Mouse (Mus musculus): Measurements from ENCODE around the gene Egflam.

Gene Egflam

DNA sequence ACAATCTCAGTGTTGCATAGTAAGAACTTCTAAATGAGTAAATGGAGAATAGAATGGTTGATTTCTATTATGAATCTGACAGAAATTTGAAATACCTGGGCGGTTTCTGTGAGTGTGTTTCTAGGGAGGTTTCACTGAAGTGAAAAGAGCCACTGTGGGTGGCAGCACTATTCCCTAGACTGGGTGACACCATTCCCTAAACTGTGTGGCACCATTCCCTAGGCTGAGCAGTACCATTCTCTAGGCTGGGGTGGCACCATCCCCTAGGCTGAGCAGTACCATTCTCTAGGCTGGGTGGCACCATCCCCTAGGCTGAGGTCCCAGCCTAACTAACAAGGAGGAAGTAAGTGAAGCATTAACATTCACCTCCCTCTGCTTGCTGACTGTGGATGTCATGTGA is 103.0 kb downstream of the Egflam start:
- DNase-seq (ENCODE audit: low read depth, low spot score), result no peak

DNA sequence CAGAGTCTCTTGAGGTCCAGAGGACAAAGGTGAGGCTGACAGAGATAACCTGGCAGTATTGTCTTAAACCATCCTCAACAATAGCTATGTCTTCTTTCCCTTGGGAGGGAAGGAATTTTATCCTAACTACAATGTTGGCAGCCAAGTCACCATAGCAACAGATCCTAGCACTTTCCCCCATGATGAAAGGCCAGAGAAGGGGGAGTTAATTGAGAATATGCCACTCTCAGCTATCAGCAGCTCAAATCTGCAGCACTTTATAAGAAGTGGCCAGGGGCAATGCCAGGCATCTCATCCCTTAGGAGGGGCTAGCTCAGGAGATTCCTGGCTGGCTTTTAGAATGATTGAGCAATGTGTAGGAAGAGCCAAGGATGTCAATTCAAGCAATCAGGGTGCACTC is 105.3 kb downstream of the Egflam start:
- DNase-seq (ENCODE audit: low read depth, low spot score), result no peak

DNA sequence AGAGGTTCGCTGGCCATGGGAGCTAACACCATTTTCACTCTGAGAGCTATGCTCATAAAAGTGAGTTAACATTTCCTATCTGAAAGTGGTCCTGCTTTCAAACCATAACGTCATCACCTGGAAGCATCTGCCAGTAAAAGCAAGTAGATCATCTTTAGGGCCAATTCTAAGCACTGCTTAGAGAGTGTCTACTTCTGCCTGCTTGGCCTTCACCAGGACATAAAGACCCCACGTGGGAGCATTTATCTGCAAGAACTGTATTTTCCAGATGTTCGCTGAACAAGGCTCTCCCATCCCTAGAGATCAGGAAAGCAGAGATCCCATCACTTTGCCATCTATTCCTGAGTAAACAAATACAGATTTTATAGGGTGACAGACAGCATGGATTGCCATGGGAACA is 108.2 kb downstream of the Egflam start:
- DNase-seq (ENCODE audit: low read depth, low spot score), result no peak

DNA sequence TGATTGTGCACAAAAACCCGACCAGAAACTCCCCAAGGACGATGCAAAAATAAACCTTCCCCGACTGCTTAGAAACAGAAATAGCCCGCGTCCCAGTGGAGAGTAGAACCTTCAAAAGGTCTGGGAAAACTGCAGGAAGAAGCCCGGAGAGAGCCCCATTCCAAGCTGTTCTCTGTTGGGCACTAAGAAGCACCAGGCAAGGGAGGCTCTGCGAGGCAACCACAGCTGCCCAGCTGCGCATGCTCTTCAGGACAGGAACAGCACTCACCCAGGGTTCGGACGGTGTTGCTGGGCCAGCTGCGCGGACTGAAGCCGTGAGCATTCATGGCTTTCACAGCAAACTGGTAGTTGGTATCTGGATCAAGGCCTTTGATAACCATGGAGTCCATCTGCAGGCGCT is 108.7 kb downstream of the Egflam start:
- DNase-seq (ENCODE audit: low read depth, low spot score), result no peak

DNA sequence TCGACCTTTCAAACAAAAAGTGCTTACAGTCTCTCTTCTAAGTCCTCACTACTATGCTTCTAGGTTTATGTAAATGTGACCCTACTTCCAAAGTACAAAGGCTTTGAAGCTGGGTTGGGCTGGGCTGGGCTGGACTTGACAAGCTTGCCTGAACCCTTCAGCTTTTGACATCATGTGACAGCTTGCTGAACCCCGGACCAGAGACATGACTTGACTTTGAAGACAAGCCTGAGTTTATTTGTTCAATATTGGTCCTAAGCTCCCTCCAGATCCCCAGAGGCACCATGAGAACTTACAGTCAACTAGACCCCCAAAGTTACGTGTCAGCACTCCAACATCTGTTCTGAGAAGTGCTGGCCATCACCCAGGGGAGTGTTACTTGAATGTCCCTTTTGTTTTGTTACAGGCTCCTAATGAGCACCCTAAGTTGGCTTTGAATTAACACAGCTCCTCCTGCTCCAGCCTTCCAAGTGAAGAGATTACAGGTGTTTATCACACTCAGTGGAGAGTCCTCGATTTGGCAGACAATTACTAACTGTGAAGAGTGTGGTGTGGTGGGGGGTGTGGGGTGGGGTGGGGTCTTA is 109.3 kb downstream of the Egflam start:
- no peak for DNase-seq (ENCODE audit: low read depth, low spot score)

DNA sequence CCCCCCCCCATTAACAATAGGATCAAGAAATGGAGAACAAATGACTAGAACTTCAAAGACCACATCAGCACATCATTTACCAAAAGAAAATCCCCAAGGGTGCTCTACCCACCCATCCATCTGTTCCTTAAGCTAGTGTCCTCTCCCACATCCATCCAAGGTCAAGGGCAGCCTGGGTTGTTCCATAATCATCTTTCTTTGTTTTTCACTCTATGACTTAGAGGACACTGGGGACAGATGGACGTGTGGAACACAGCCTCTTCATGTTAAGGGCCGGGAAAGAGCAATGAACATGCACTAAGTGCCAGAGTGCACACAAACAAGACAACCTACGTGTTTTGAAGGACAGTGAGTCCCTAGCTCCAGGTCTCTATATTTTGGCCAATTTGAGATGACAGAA is 110.3 kb downstream of the Egflam start:
- DNase-seq (ENCODE audit: low read depth, low spot score), result no peak

DNA sequence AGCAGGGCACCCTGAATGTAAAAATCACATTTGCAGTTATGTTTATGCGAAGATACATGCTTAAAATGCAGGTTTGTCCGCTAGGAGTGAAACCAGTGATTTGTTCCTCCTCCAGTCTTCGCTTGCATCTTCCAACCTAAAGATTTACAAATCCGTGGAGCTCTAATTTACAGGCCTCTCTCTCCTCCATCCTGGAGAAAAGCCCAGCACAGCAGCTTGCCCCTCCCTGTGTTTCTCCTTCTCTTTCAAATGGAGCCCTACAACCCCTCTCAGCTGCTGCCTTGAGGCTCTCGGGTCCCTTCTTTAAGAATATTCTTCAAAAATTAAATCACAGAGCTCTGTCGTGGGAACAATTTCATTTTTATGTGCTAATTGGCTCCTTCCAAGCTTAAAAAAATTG is 116.6 kb downstream of the Egflam start:
- DNase-seq (ENCODE audit: low read depth, low spot score), result no peak

DNA sequence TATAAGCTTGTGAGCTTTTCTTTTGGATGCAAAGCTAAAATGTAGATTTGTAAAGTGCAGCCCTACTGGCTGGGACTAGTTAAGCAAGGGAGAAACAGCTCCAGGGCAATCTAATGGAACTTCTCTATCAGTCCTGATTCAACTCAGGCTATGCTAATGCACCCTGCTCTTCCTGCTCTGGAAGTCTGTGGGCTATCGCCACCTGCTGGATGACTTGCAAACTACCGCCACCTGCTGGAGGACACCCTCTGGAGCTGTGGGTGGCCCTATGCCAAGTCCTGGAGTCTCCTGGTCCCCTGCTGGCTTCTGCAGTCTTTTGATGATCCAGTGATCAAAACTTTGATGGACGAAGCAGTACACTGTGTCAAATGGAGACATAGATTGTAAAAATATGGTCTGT is 134.4 kb downstream of the Egflam start:
- DNase-seq (ENCODE audit: low read depth, low spot score), result peak; percentile 62

DNA sequence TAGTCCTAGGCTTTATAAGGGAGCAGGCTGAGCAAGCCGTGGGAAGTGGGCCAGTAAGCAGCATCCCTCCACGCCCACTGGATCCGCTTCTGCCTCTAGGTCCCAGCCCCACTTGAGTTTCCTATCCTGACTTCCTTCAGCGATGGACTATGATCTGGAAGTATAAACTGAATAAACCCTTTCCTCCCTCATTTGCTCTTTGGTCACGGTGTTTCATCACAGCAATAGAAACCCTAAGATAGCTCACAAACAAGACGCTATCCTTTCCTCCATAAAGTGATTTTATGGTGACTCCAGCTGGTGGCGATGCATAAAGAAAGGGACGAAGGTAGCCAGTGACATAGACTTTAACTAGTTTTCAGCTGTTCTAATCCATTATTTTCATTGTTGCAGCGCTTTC is 134.9 kb downstream of the Egflam start:
- DNase-seq (ENCODE audit: low read depth, low spot score), result no peak

DNA sequence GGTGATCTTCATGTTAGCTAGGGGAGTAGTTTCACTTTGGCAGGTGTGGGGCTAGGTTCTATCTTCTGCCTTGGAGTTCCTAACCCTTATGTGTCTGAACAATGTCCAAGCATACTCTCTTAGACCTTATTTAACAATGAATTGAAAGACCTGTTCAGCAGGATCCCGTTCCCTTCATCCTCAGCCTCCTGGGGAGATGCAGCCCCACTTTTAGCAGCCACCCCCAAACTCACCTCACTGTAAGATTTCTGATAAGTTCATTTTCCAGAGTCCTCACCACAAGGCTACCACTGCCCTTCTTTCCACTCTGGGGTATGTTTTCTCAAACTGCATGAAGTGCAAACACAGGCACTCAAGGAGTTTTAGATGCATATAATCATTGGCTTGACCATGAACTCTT is 136.8 kb downstream of the Egflam start:
- DNase-seq (ENCODE audit: low read depth, low spot score), result no peak

DNA sequence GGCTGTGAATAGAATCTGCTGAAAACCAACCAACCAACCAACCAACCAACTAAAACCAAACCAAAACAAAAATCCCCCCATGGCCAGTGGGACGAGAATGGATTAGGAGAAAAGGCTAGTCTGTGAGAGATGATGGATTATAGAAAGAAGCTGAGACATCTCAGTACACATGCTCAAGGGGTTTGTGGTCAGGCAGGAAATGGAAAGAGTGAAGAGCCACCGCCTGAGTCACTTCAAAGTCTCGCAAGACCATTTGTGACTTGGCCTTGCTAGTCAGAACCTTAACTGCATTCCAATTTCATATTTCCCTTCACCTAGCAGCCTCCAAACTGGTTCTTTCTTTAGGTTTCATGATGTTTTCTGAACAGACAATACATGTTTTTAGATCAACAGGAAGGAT is 141.6 kb downstream of the Egflam start:
- DNase-seq (ENCODE audit: low read depth, low spot score), result no peak

DNA sequence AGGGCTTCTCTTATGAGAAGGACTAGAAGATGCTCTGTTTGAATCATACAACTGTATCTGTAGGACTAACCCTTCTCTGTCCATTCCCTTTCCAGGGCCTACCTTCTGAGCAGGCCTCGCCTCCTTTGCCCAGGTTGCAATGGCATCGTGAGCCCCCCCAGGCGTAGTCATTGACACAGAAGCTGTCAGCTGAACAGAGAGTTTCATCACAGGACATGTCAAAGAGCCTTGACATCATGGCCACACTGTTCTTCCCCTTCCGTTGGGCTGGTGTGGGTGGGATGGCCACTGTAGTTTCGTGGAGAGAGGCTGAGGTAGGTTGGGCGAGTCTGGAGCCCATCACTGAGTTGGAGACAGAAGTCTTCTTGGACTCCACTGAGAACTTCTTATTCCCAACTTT is 144.9 kb downstream of the Egflam start:
- no peak for DNase-seq (ENCODE audit: low read depth, low spot score)

DNA sequence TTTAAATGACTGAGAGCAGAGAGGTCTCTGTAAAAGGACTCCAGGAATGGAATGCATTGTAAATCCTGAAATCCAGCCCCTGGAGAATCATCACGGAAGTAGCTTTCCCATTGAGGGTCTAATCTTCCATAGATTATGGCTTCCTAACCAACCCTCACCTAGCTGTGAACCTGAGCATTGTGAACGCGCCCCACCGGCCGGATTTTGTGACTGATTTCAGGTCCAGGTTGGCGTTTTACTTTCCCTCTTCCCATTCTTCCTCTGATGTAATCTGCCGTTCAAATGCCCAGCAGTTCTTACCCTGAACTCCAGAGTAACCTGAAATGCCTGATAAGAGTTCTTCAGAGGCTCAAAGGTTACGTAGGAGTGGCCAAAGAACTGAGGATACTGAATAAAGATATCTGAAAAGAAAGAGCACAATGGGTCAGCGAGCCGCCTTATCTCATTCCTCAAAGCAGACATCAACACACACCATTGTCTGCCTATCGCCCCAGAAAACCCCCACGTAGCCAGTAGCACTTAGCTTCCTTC is 146.0 kb downstream of the Egflam start:
- no peak for DNase-seq (ENCODE audit: low read depth, low spot score)

DNA sequence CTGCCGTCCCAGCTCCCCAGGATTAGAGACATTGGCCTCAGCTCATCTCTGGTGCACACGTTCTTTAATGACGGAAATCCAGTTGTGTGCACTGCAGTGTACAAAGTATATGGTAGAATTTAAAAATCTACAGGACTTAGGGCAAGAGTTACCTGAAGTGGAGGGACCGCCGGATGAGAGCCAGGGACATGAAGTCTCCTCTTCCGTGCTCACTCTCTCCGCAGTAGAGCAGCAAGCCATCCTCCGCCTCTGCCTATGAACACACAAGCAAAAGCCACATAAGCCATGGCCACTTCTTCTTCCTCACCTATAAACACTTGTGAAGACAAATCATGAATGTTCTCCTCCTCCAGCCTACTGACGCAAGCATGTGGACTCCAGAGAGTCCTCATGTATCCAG is 147.2 kb downstream of the Egflam start:
- no peak for DNase-seq (ENCODE audit: low read depth, low spot score)

DNA sequence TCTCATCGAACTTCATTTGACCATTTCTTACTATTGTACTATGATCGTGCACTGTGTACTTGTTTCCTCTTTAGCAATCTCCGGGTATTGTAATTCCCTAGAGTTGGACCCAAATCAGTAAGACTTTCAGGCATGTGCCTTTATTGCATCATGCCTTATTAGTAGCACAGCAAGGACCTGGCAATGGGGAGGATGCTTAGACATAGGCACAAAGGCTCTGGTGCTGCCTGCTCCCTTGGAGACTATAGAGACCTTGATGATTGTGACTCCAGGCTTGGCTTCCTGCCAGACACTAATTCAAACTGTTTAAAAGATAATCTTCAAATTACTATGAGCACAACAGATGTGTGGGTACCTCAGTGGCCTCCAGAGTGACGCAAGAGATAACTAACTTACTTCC is 149.0 kb downstream of the Egflam start:
- no peak for DNase-seq (ENCODE audit: low read depth, low spot score)

DNA sequence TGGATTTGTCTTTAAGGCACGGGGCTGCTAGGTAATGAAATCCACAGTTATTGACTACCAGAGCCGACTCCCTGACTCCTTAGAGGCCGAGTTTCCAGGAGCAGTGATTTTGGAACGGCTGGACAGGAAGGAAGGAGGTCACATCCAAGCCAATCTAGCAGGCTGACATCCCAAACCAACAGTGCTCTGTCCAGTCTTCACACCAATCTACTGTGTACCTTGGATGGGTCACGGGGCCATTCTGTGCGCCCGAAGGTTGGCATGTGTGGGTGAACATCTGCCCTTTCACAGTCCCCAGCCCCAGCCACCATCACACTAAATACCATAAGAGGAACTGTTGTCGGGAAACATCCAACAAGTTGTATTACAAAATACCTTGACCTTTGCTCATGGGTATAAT is 150.9 kb downstream of the Egflam start:
- no peak for DNase-seq (ENCODE audit: low read depth, low spot score)

DNA sequence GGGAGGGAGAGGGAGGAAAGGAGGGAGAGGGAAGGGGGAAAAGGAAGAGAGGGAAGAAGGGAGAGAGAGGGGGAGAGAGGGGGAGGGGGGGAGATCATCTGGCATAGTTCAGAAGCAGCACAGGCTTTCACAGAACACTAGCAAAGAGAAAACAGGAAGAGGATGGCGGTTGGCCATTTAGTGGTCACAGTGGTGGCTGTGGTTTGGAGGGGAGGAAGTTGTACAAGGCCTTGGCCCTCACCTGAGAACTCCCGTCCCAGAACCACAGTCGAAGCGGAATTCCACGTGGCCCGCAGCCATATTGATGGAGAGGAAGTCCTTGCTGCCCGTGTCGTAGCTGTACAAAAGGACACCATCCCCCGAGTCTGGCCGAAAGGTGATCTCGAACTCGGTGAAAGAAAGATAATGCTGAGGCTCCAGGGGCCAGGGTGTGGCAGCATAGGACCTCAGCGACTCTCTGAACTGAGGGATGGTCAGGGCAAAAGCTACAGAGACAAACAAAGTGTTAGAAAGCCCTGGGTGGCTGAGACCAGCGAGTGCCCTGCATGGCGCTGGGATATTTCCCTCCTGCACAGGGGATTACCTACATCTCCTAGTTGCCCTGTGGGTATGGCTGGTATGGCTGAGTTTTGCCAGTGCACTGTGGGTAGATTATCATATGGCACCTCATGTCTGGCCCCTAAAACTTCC is 155.9 kb downstream of the Egflam start:
- no peak for DNase-seq (ENCODE audit: low read depth, low spot score)

DNA sequence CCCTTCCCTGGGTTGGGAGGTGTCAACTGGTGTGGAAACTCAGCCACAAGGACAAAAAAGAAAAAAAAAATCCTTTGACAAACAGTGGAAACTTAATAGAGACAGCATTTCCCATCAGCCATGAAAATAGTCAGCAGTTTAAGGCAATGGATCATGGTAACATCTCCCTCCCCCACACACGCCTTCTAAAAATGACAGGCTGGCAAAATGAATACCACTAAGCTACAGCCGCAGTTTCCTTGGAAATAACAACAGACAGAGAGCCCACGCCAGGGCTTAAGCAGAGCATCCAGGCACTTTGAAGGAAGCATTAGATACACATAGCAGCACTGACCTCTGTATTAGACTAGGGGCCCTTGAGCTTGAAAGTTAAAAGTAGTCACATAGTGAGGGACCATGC is 157.2 kb downstream of the Egflam start:
- DNase-seq (ENCODE audit: low read depth, low spot score), result no peak

DNA sequence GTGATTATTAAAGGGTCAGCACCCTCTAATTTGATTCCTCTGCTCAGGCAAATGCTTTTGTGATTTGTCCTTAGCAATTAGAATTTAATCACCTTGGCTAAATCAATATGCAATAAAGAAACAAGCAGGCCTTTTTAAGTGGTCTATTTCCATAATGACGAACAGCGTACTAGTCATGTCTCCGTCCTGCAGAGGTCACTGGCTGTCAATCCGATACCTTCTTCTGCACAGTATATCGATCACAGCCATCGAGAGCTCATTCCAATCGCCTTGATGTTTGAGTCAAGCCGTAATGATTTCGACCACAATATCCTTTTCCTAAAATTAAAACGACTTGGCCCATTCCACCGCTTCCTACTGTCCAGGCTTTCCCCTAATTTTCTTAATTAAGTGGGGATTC is 158.3 kb downstream of the Egflam start:
- DNase-seq (ENCODE audit: low read depth, low spot score), result no peak

DNA sequence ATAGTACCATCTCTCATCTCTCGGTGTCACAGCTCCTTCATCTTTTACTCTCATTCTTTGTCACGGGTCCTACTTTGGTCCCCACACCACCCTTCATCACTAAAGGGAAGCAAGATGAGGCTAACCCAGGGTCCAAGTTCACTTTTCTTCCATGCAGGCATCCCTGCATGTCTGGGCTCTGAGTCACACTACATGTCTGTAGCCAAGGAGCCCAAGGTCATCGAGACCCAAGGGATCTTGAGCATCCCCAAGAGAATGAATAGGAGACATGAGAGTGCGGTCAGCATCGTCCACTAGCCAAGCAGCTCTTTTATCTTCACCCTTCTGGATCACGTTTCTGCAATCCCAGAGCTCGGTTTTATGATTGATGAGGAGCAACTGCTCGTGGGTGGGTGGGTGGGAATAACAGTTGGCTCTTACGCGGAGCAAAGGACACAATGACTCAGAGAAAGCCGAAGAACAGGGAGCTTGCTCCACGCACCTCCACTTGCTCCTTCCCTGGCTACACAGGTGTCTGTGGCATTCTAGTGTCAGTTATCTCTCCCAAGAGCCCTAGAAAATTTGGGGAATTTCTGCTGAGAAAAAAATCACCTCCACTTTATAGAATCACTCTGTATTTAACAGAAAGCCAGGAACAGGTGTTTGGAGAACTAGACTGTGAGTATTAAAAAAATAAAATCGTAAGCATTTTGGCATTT is 164.7 kb downstream of the Egflam start:
- DNase-seq (ENCODE audit: low read depth, low spot score), result no peak

DNA sequence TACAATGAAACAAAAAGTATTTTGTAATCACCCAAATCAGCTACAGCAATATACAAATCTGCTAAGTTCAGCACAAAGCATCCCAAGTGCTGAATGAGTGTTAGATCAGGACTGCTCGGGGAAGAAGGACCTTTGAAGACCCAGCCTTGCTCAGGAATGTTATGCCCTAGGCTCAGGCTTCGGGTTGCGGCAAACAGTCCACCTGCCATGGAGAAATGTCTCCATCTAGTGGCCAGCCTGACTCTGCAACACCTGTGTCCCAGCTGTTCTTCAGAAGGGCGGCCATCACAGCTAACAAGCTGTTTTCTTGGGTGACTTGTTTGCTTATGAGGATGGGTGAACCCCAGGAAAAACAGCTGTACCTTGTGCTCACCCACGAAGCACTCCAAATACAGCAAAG is 172.0 kb downstream of the Egflam start:
- DNase-seq (ENCODE audit: low read depth, low spot score), result peak; percentile 67

DNA sequence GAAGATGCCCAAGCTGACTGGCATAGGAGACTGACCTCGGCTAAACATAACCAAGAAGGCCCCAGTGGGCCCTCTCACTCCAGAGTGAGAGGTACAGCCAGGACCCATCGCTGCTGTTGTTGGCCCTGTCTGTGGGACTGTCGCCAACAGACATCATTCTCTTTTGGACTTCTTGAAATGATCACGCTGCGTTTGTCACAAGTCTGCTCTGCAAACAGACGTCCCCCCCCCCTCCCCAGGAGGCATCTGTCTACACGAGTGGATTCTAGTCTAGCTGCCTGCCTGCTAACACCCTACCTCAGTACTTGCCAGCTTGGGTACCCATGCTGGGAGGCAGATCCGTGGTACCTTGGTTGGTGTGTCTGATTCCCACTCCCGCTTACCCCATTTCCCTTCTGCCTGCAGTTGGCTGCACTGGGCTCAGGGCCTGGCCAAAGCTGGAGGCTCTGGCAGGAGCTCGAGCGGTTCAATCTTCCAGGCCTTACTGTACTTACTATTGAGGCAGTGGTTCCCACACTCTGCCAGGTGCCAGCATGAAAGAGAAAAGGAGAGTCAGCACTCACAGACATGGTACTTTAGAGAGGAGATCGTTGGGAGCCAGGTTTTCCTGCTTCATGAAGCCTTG is 173.9 kb downstream of the Egflam start:
- DNase-seq (ENCODE audit: low read depth, low spot score), result no peak

DNA sequence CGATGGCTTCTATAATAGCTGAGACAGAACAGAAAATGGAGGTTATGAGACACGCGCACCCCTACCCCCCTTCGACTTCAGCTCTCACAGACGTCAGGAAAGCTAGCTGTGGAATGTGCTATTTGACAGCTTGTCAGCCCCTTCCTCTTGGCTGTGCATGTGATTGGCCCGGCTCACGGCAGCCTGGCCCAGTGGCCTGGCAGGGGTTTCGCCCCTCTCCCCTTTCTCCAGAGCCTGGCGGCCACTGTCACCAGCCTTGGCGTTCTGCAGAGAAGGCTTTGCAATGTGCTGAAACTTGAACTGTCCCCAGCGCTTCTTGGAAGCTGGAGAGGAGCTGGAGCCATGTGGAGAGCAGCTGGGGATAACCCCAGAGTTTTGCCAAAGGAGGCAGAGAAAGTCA is 175.4 kb downstream of the Egflam start:
- DNase-seq (ENCODE audit: low read depth, low spot score), result no peak
